ENCODE assay signal across 8 mouse cellular contexts in the genomic region with DNA sequence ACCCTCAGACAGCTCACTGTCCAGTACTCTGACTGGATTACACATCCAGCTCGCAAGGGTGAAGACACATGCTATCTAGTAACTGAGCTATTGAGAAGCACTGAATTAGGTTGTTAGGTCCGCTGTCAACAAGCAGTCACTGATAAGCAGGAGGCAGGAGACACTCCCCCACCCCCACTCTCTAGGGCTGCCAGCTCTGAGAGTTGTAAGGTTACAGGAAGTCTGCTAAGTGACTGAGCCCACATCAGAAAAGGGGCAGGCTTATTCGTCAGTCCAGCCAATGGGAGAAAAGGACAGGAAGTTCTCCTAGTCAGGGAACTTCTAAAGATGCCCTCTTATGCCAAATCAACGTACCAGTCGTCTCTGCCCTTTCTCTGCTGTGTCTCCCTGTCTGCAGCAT.
DNase-seq lines count a peak whose midpoint lies in the region; ATAC-seq lines count a peak whose summit lies in the region.

No protein-coding gene starts in this region.

- peak; percentile 87 for ATAC-seq in granulocyte monocyte progenitor cell, adult 5-6 weeks (replicated peaks; ENCODE audit: poor library complexity, severe bottlenecking)
- no peak for ATAC-seq in kidney, embryonic 14.5 days (ENCODE audit: low FRiP score, low TSS enrichment)
- no peak for ATAC-seq in frontal cortex, adult (ENCODE audit: low TSS enrichment)

- no peaks in the 10 kb centered on the region for H3K36me3 ChIP-seq in kidney, embryonic 14.5 days (ENCODE audit: control insufficient read depth, insufficient read depth, low read length)

- 25% methylated on average over 5 of the region's 5 CpGs for WGBS in kidney, embryonic 14.5 days

- H3K9me3 ChIP-seq in kidney, embryonic 14.5 days (ENCODE audit: control insufficient read depth, low read length), result no peaks in the 10 kb centered on the region

- peak; percentile 41 for DNase-seq in 3T3-L1 (ENCODE audit: low read depth, low spot score)
- DNase-seq in MEL-GATA-1-ER (ENCODE audit: extremely low read depth, low read depth), result peak; percentile 83
- peak; percentile 77 to 82 for DNase-seq in lung, postnatal 4 days
- peak; percentile 82 for DNase-seq in yolk sac, embryonic 10.5 days (ENCODE audit: low spot score)
- no peak for DNase-seq in left cerebral cortex, adult 11 months (ENCODE audit: low spot score)

- peaks cover 14% of the 10 kb centered on the region for H3K4me1 ChIP-seq in kidney, embryonic 14.5 days (ENCODE audit: control insufficient read depth, insufficient read depth, low read length)

- no peak overlapping the region for H3K4me2 ChIP-seq in kidney, embryonic 14.5 days (replicated peaks; ENCODE audit: low read depth, low read length)

- no peak overlapping the region for H3K4me3 ChIP-seq in kidney, embryonic 14.5 days (ENCODE audit: low read length)

- H3K27ac ChIP-seq in kidney, embryonic 14.5 days (ENCODE audit: low read depth, low read length), result 0 out of 2 replicates have a peak overlapping the region, but pooled peaks have one; percentile 47

- no peaks in the 10 kb centered on the region for H3K27me3 ChIP-seq in kidney, embryonic 14.5 days (ENCODE audit: control insufficient read depth, insufficient read depth, low read length)

- H3K9ac ChIP-seq in kidney, embryonic 14.5 days (ENCODE audit: low read depth, low read length), result no peak overlapping the region
